Mouse (Mus musculus) G1E-ER4 (cell line): ENCODE measurements around the gene Agpat4. TPM values are rescaled to one million over a fixed set of nuclear protein-coding genes. Genes with fewer than 3 reads are reported as not detected.

Source experiments
- GATA1 ChIP-seq: IDR thresholded peaks from one replicate; pipeline ENCODE4 v1.8.0; 2012; ENCODE audit warnings: low read length, inconsistent platforms
- polyA plus RNA-seq: library from polyadenylated mRNA; stranded (reverse); fragments of >175 nt; gene quantifications from 2 replicates; pipeline ENCODE4 v1.2.3, GENCODE M21; 2012

Gene Agpat4
- polyA plus RNA-seq, 1 experiment, result 5.1 TPM

DNA sequence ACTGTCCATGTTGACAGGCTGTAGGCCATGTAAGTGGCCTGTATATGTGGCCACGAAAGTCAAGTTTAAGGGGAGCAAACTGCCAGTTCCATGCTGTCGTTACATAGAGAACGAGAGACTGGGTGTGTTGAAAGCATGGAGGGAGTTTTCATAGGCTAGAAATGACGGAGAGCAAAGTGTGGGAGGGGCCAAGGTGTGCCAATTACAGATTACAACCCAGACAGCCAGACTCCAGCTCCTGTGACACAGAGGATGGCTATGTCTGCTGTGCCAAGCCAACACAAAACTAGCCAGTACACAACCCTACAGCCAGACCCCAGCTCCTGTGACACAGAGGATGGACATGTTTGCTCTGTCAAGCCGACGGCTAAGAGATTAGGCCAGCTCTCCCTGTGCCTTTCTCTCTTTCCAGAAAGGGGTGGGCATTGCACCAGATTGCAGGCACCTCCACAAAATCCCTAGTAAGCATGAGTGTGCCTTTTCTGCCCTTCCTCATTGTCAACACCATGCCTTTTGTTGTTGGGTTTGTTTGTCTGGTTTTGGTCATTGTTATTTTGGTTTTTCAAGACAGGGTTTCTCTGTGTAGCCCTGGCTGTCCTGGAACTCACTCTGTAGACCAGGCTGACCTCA, 30.8 kb downstream of the Agpat4 start:
- TF ChIP-seq GATA1, result no peak

- no peak for TF ChIP-seq GATA1
Observed at GRCm38 (mm10) chr17:12150970-12151369, 32.5 kb downstream of the Agpat4 start.

DNA sequence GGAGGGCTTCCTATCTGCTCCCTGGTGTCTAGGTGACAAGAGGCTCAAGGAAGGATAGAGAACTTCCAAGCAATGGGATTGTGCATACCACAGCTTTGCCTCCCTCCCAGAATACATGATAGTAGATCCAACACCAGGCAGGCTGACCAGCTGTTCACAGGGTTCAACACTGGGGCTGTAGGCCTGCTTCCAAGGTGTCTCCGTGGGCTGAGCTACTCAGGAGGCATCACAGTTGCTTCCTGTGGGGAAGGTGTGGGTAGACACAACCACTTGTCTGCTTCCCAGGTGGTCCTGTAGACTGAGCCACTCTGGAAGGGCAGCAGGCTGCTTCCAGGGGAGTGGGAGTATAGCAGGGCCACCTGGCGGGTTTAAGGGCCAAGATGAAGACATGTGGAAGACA, 35.8 kb downstream of the Agpat4 start:
- TF ChIP-seq GATA1, result no peak

DNA sequence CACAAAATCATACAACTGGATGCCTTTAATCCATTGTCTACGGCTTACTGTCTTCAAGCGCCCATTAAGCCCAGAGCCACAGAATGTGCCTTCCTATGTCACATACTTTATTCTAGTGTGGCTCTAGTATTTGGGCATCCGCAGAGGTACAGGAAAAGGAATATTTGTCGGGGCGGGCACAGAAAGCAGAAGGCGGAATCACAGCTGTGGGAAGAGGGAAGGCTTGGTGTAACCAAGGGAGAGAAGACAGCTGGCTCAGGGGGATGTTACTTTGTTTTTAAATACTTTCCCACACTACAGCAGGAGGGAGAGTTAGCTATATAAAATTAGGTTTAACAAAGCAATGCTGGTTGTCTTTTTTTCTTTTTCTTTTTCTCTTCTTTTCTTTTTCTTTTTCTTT, 36.7 kb downstream of the Agpat4 start:
- TF ChIP-seq GATA1, result no peak

- TF ChIP-seq GATA1, result no peak
Observed at GRCm38 (mm10) chr17:12155872-12156271, 37.4 kb downstream of the Agpat4 start.

- TF ChIP-seq GATA1, result no peak
Observed at GRCm38 (mm10) chr17:12156661-12157060, 38.2 kb downstream of the Agpat4 start.

DNA sequence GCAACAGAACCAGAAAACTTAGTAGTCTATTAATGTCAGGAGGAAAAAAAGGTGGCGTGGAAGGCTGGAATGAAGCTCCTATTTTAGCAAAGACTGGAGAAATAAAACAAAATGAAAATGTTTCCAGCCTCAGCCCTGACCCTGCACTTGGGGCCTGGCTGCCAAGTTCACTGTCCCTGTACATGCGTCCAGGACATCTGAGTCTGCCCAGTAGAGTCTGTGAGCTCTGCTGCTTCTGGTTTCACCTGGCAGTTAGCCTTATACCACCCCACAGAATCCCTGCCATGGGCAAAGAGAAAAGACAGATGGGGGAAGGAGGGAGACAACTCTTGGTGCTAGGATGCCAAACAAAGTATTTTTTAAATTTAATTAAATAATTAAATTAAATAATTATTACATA, 38.7 kb downstream of the Agpat4 start:
- no peak for TF ChIP-seq GATA1

DNA sequence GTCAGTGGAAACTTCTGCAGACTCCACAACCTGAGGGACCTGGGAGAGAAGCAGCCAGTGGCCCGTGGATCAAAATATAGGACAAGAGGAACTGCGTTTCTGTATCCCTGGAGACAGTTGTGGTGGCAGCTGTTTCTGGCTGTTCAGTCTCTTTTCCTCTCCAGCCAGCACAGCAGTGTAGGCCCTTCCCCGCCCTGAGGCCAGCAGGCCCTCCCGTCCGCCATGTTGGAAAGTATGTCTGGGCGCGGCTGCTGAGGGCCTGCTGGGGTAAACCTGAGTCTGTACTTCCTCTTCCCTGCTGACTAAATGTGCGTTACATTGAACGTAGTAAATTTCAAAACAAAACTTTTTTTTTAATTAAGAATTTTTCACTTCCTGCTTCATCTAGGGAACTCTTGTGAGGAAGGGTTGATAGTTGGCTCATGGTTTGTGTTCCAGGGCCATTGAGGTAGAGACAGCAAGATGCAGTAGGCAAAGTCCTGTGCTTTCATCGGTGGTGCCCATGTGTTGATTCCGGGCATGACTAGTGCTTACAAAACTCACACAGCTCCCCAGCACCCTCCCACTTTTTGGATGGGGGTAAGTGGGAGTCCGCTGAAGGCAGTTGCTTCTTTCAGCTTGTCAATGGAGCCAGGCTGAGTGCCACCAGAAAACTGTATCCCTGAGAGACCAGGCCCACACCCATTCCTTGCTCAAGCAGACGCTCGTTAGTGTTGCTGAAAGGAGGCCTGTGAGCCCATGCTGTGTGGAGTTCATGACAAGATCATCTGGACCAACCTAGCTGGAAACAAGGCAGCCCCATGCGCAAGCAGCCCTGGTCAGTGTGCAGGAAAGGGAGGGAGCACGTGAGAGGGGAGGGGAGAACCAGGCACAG, 40.9 kb downstream of the Agpat4 start:
- no peak for TF ChIP-seq GATA1

DNA sequence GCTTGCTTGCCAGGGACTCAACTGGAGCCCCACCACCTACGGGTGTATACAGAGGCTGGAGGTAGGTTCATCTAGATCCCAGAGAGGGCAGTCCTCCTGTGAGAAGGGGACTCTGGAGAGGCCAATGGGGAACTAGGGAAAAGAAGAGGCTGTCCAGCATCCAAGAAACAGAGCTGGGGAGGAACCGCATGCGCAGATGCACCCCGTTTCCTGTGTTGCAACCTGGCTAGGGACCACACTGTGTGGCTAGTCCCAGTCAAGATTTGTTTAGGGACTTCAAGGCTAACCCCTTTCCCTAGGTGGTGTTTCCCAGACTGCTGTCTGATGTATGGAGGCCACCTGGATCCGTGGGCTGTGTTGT, 41.5 kb downstream of the Agpat4 start:
- TF ChIP-seq GATA1, result no peak

- no peak for TF ChIP-seq GATA1
Observed at GRCm38 (mm10) chr17:12160540-12160939, 42.0 kb downstream of the Agpat4 start.

- no peak for TF ChIP-seq GATA1
Observed at GRCm38 (mm10) chr17:12160984-12161764, 42.7 kb downstream of the Agpat4 start.

DNA sequence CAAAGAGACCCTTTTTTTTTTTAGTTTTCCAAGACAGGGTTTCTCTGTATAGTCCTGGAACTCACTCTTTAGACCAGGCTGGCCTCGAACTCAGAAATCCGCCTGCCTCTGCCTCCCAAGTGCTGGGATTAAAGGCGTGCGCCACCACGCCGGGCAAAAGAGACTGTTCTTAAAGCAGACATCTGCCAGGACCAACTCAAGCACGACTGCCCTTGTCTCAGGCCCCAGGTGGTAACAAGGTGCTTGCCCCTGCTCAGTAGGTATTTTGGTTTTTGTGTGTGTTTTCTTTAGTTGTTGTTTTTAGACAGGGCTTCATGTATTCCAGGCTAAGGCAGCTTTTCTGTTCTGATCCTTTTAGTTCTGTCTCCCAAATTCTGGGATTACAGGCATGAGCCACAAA, 43.4 kb downstream of the Agpat4 start:
- TF ChIP-seq GATA1, result no peak

DNA sequence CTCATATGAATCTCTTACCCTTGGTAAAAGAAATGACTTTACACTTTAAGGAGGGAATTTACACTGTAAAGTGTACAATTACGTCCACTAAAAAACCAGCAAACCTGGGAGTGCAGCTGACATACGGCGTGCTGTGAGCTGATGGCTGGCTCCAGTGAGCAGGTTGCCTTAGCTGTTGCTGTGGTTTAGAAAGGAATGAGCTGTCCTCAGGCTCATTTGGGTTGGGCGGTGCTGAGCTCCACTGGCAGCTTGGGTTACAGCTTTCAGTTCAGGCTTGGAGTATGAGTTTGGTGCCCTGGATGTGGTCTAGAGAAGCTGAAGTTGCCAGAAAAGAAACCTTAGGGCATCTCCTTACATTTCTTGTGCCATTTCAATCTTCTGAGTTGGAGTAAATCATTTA, 44.3 kb downstream of the Agpat4 start:
- no peak for TF ChIP-seq GATA1

- no peak for TF ChIP-seq GATA1
Observed at GRCm38 (mm10) chr17:12163403-12163802, 44.9 kb downstream of the Agpat4 start.

GRCm38 (mm10) chr17:12163903-12164302, 45.4 kb downstream of the Agpat4 start:
- TF ChIP-seq GATA1, result no peak

GRCm38 (mm10) chr17:12164507-12164906, 46.0 kb downstream of the Agpat4 start:
- no peak for TF ChIP-seq GATA1
